Mouse (Mus musculus) kidney, adult 2 months (tissue): ENCODE measurements at regions not wholly inside any gene's neighbourhood (a gene's known extent, or its start where the extent isn't known, plus 50 kb on each side); places are given as distances from the start of the nearest gene placed in this dataset.

Source experiments
- CTCF ChIP-seq: fragments of 200-500 bp; conservative IDR thresholded peaks from 2 replicates; pipeline ENCODE4 v1.5.1; 2011; ENCODE audit warnings: low read depth, mild to moderate bottlenecking, control low read depth, low read length, moderate library complexity, mixed read lengths; ENCODE audit not compliant: insufficient read depth, insufficient read length
- POLR2A ChIP-seq: fragments of 200-500 bp; IDR thresholded peaks from one replicate; pipeline ENCODE4 v1.6.1; 2011; ENCODE audit warnings: low read depth, low read length, control low read depth

DNA sequence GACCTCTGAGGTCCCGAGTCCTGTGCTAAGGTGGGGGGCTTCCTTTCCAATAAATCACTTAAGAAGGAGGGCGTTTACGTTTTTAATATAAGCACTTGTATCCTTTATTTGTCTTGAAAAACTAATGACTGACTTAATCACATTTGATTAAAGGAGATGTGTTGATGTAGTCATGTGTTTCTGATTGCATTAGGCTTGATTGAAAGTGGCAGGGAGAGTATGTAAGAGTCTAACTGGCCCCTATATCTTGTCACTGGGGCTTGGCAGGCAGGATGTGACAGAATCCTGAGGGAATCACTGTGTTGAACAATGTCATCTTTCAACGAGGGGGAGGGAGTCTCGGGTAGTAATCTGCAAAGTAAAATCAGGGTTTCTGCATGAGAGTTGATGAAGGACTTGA, 316.7 kb downstream of the Insc start:
- TF ChIP-seq POLR2A (no peak), CTCF (no peak)
